Mouse (Mus musculus): ENCODE data around the gene Hcst. TPM values are rescaled to one million over a fixed set of nuclear protein-coding genes. Genes with fewer than 3 reads are reported as not detected.

Hcst gene
- total and polyA plus RNA-seq, 3 experiments = 7.1 to 28.1 TPM; not detected in 1

DNA sequence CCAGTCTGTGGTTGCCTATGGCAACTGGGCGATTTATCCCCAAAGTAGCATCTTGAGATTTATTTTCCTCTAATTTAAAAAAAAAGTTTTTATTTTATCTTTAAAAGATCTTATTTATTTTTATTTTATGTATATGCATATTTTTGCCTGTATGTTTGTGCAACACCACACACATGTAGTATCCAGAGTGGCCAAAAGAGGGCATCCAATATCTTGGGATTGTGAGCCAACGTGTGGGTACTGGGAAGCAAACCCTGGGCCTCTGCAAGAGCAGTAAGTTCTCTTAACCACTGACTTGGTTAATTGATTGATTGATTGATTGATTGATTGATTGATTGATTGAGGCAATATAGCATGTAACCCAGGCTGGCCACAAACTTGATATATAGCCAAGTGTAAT lies 24.8 kb downstream of the Hcst start:
- H3K4me3 ChIP-seq (ENCODE audit: control insufficient read depth in 1 of 2, insufficient read depth in 1 of 2, low read depth in 2 of 2, low read length in 2 of 2) = peak overlapping the region in 1 of 2 experiments; percentile 44; a peak in 2 of 4 replicates
- peak; percentile 73 for DNase-seq (ENCODE audit: low read depth, low spot score)
- no peaks in the 10 kb centered on the region for H3K9me3 ChIP-seq (replicated peaks; ENCODE audit: insufficient read depth, low read length)
- H3K4me1 ChIP-seq (ENCODE audit: control insufficient read depth in 1 of 2, insufficient read depth in 2 of 2, low read length in 2 of 2) = peaks cover 0 to 19% of the 10 kb centered on the region in 2 experiments; a peak in 2 of 4 replicates
- H3K9ac ChIP-seq (ENCODE audit: control insufficient read depth, low read depth, low read length, poor library complexity, severe bottlenecking) = peak overlapping the region; percentile 69
- H3K36me3 ChIP-seq (ENCODE audit: control insufficient read depth in 1 of 2, insufficient read depth in 2 of 2, low read length in 2 of 2) = no peaks in the 10 kb centered on the region; a peak in 1 of 4 replicates
- 0 out of 4 replicates have a peak, but pooled peaks cover 0 to 1% of the 10 kb centered on the region in 2 experiments for H3K27me3 ChIP-seq (ENCODE audit: control insufficient read depth in 1 of 2, insufficient read depth in 2 of 2, low read length in 2 of 2)
- no peaks in the 10 kb centered on the region for H3K79me2 ChIP-seq (ENCODE audit: control insufficient read depth, insufficient read depth, low read length, poor library complexity)
- TF ChIP-seq ZC3H11A (IDR thresholded peaks at IDR 0.05; ENCODE audit: low read depth, low read length) = peak; percentile 38
- TF ChIP-seq CHD2 (IDR thresholded peaks at IDR 0.05; ENCODE audit: low read length) = no peak
- TF ChIP-seq MAZ (IDR thresholded peaks at IDR 0.05; ENCODE audit: low read depth, low read length) = 0 out of 2 replicates have a peak, but pooled peaks have one; percentile 12
- TF ChIP-seq MAX (IDR thresholded peaks at IDR 0.05; ENCODE audit: low read length) = no peak
- TF ChIP-seq MXI1 (IDR thresholded peaks at IDR 0.05; ENCODE audit: low read depth, low read length) = no peak
- TF ChIP-seq GATA1 (IDR thresholded peaks at IDR 0.05; ENCODE audit: low read depth, low read length) = no peak
- TF ChIP-seq RAD21 (IDR thresholded peaks at IDR 0.05; ENCODE audit: low read depth, low read length) = peak; percentile 67
- TF ChIP-seq SMC3 (IDR thresholded peaks at IDR 0.05; ENCODE audit: low read depth, low read length) = peak; percentile 58
- TF ChIP-seq CTCF (IDR thresholded peaks at IDR 0.05 in 2 of 3, conservative IDR thresholded peaks at IDR 0.05 in 1 of 3; ENCODE audit: control insufficient read depth in 1 of 3, insufficient read depth in 1 of 3, low read depth in 2 of 3, low read length in 3 of 3, poor library complexity in 1 of 3, severe bottlenecking in 1 of 3) = peak; percentile 49 to 62 (median 55)
- TF ChIP-seq MEF2A (IDR thresholded peaks at IDR 0.05; ENCODE audit: extremely low read depth, insufficient replicate concordance, low read depth, low read length, poor library complexity, severe bottlenecking) = no peak
- no peak for TF ChIP-seq ETS1 (IDR thresholded peaks at IDR 0.05; ENCODE audit: low read depth, low read length)
- peak overlapping the region; percentile 92 for H3K27ac ChIP-seq (ENCODE audit: control insufficient read depth, low read depth, low read length)

DNA sequence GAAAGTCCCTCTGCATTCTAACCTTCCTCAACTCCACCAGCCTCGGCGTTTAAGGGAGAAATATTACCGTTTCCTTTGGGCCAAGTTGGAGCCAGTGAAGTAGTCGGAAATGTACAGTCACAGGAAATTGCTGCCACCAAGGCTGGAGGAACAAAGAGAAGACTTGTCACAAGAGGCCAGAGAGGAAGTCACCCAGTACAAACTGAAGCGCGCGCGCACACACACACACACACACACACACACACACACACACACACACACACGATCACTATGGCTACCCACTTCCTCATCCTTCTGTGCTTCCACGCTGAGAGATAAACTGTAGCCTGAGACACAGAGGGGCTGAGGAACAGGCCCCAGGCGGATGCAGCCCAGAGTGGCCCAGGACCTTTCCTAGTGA lies 25.3 kb downstream of the Hcst start:
- no peaks in the 10 kb centered on the region; a peak in 1 of 4 replicates for H3K36me3 ChIP-seq (ENCODE audit: control insufficient read depth in 1 of 2, insufficient read depth in 2 of 2, low read length in 2 of 2)
- peak overlapping the region; percentile 5 to 44; a peak in 3 of 4 replicates for H3K4me3 ChIP-seq (ENCODE audit: control insufficient read depth in 1 of 2, insufficient read depth in 1 of 2, low read depth in 2 of 2, low read length in 2 of 2)
- H3K79me2 ChIP-seq (ENCODE audit: control insufficient read depth, insufficient read depth, low read length, poor library complexity) = no peaks in the 10 kb centered on the region
- H3K27me3 ChIP-seq (ENCODE audit: control insufficient read depth in 1 of 2, insufficient read depth in 2 of 2, low read length in 2 of 2) = no peaks in the 10 kb centered on the region
- peak overlapping the region; percentile 92 for H3K27ac ChIP-seq (ENCODE audit: control insufficient read depth, low read depth, low read length)
- peak overlapping the region; percentile 69 for H3K9ac ChIP-seq (ENCODE audit: control insufficient read depth, low read depth, low read length, poor library complexity, severe bottlenecking)
- no peaks in the 10 kb centered on the region for H3K9me3 ChIP-seq (replicated peaks; ENCODE audit: insufficient read depth, low read length)
- H3K4me1 ChIP-seq (ENCODE audit: control insufficient read depth in 1 of 2, insufficient read depth in 2 of 2, low read length in 2 of 2) = peaks cover 0 to 19% of the 10 kb centered on the region in 2 experiments; a peak in 2 of 4 replicates
- DNase-seq (ENCODE audit: low read depth, low spot score) = peak; percentile 90
- TF ChIP-seq ELF1 (IDR thresholded peaks at IDR 0.05; ENCODE audit: low read depth, low read length) (0 out of 2 replicates have a peak, but pooled peaks have one; percentile 54), MYB (IDR thresholded peaks at IDR 0.05; ENCODE audit: low read depth, low read length) (no peak), SIN3A (IDR thresholded peaks at IDR 0.05; ENCODE audit: low read length) (peak; percentile 71; the same call in 1 of the 2 replicates), EP300 (IDR thresholded peaks at IDR 0.05; ENCODE audit: low read depth in 1 of 2, low read length in 2 of 2) (peak; percentile 46 to 66; a peak in 3 of 4 replicates), ZKSCAN1 (IDR thresholded peaks at IDR 0.05; ENCODE audit: low read depth, low read length) (no peak), SMC3 (IDR thresholded peaks at IDR 0.05; ENCODE audit: low read depth, low read length) (no peak), GATA1 (IDR thresholded peaks at IDR 0.05; ENCODE audit: low read depth, low read length) (peak; percentile 39; the same call in 1 of the 2 replicates), USF2 (IDR thresholded peaks at IDR 0.05; ENCODE audit: borderline replicate concordance in 1 of 2, insufficient read depth in 1 of 2, low read depth in 1 of 2, low read length in 2 of 2) (no peak), POLR2A (IDR thresholded peaks at IDR 0.05; ENCODE audit: control insufficient read depth in 1 of 2, insufficient read depth in 1 of 2, low read depth in 1 of 2, low read length in 2 of 2, poor library complexity in 1 of 2) (peak in 1 of 2 experiments; percentile 69; a peak in 2 of 4 replicates), CHD1 (IDR thresholded peaks at IDR 0.05; ENCODE audit: low read depth, low read length) (no peak), ZNF384 (IDR thresholded peaks at IDR 0.05; ENCODE audit: low read depth, low read length) (no peak), MAX (IDR thresholded peaks at IDR 0.05; ENCODE audit: low read length) (peak; percentile 69), NRF1 (IDR thresholded peaks at IDR 0.05; ENCODE audit: insufficient read depth, low read depth, low read length, poor library complexity, severe bottlenecking) (0 out of 2 replicates have a peak, but pooled peaks have one; percentile 41), POLR2AphosphoS5 (IDR thresholded peaks at IDR 0.05; ENCODE audit: borderline replicate concordance, low read depth, low read length) (no peak), MEF2A (IDR thresholded peaks at IDR 0.05; ENCODE audit: extremely low read depth, insufficient replicate concordance, low read depth, low read length, poor library complexity, severe bottlenecking) (no peak), MXI1 (IDR thresholded peaks at IDR 0.05; ENCODE audit: low read depth, low read length) (peak; percentile 83; the same call in 1 of the 2 replicates), RCOR1 (IDR thresholded peaks at IDR 0.05; ENCODE audit: low read depth, low read length) (no peak), HCFC1 (IDR thresholded peaks at IDR 0.05; ENCODE audit: low read depth, low read length) (peak; percentile 61), JUND (IDR thresholded peaks at IDR 0.05; ENCODE audit: low read depth, low read length) (no peak), ZMIZ1 (IDR thresholded peaks at IDR 0.05; ENCODE audit: low read depth, low read length) (no peak), ZC3H11A (IDR thresholded peaks at IDR 0.05; ENCODE audit: low read depth, low read length) (no peak), CTCF (IDR thresholded peaks at IDR 0.05 in 2 of 3, conservative IDR thresholded peaks at IDR 0.05 in 1 of 3; ENCODE audit: control insufficient read depth in 1 of 3, insufficient read depth in 1 of 3, low read depth in 2 of 3, low read length in 3 of 3, poor library complexity in 1 of 3, severe bottlenecking in 1 of 3) (no peak), BHLHE40 (IDR thresholded peaks at IDR 0.05; ENCODE audit: borderline replicate concordance, low read depth, low read length) (no peak), MYC (IDR thresholded peaks at IDR 0.05; ENCODE audit: low read depth, low read length) (peak; percentile 94), RAD21 (IDR thresholded peaks at IDR 0.05; ENCODE audit: low read depth, low read length) (no peak)

Measured in MEL (cell line).